Mouse (Mus musculus): ENCODE measurements around the gene Adcy7. TPM values are rescaled to one million over a fixed set of nuclear protein-coding genes. Genes with fewer than 3 reads are reported as not detected.

Gene Adcy7
- polyA plus RNA-seq, 2 experiments, result 20.0 to 24.7 TPM

DNA sequence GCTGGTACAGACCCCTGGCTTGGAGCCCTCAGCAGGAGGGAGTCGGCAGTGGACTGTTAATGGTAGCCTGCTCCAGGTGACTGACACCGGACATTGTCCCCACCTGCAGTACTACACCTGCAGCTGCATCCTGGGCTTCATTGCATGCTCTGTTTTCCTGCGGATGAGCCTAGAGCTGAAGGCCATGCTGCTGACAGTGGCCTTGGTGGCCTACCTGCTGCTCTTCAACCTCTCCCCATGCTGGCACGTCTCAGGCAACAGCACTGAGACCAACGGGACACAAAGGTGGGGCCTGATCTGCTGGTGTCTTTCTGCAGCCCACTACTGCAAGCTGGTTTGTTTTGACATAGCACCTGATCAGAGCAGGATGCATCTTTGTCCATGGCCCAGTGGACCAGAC lies 51.3 kb downstream of the Adcy7 start:
- DNase-seq (ENCODE audit: low read depth in 3 of 3, low spot score in 3 of 3) (no peak), ATAC-seq (ENCODE audit: insufficient read depth) (no peak)
- 77% methylated on average over 5 of the region's 5 CpGs for WGBS (ENCODE audit: insufficient replicate concordance)
- no peaks in the 10 kb centered on the region for H3K9me3 ChIP-seq (ENCODE audit: control insufficient read depth, low read length)
- H3K4me3 ChIP-seq (ENCODE audit: insufficient read depth in 1 of 2, low read depth in 2 of 2, low read length in 2 of 2), result no peak overlapping the region
- no peaks in the 10 kb centered on the region for H3K4me1 ChIP-seq (replicated peaks; ENCODE audit: control insufficient read depth in 2 of 2, insufficient read depth in 2 of 2, low read length in 1 of 2)
- no peak overlapping the region for H3K9ac ChIP-seq (replicated peaks)
- H3K36me3 ChIP-seq (replicated peaks; ENCODE audit: control insufficient read depth, insufficient read depth, low read depth), result peaks cover 89% of the 10 kb centered on the region
- H3K27ac ChIP-seq, result no peak overlapping the region
- H3K4me2 ChIP-seq (ENCODE audit: low read depth), result no peak overlapping the region
- no peak for TF ChIP-seq EP300 (IDR thresholded peaks at IDR 0.05; ENCODE audit: low read depth)
- TF ChIP-seq CTCF (IDR thresholded peaks at IDR 0.05; ENCODE audit: low read depth), result no peak
- H3K27me3 ChIP-seq (ENCODE audit: control insufficient read depth, insufficient read depth, low read length), result no peaks in the 10 kb centered on the region

DNA sequence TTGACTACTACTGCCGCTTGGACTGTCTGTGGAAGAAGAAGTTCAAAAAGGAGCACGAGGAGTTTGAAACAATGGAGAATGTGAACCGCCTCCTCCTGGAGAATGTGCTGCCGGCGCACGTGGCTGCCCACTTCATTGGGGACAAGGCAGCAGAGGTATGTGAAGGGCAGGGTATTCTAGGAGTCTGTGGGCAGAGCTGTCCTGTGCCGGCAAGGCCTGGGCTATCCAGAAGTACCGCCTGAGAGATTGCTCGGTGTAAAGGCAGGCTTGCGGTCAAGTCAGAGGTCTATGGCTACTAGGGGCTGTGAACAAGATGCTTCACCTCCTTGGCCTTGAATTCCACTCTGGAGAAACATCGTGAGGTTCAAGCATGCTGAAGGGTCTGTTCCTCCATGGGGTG lies 52.6 kb downstream of the Adcy7 start:
- WGBS (ENCODE audit: insufficient replicate concordance), result 85% methylated on average over 11 of the region's 11 CpGs
- Histone ChIP-seq H3K9me3 (ENCODE audit: control insufficient read depth, low read length) (no peaks in the 10 kb centered on the region), H3K27ac (no peak overlapping the region), H3K27me3 (ENCODE audit: control insufficient read depth, insufficient read depth, low read length) (no peaks in the 10 kb centered on the region), H3K9ac (replicated peaks) (no peak overlapping the region), H3K4me1 (replicated peaks; ENCODE audit: control insufficient read depth in 2 of 2, insufficient read depth in 2 of 2, low read length in 1 of 2) (no peaks in the 10 kb centered on the region), H3K4me2 (ENCODE audit: low read depth) (no peak overlapping the region), H3K4me3 (ENCODE audit: insufficient read depth in 1 of 2, low read depth in 2 of 2, low read length in 2 of 2) (no peak overlapping the region), H3K36me3 (replicated peaks; ENCODE audit: control insufficient read depth, insufficient read depth, low read depth) (peaks cover 98% of the 10 kb centered on the region)
- TF ChIP-seq CTCF (IDR thresholded peaks at IDR 0.05; ENCODE audit: low read depth) (no peak), EP300 (IDR thresholded peaks at IDR 0.05; ENCODE audit: low read depth) (no peak)
- DNase-seq (ENCODE audit: low read depth in 3 of 3, low spot score in 3 of 3), result no peak
- no peak for ATAC-seq (ENCODE audit: insufficient read depth)

DNA sequence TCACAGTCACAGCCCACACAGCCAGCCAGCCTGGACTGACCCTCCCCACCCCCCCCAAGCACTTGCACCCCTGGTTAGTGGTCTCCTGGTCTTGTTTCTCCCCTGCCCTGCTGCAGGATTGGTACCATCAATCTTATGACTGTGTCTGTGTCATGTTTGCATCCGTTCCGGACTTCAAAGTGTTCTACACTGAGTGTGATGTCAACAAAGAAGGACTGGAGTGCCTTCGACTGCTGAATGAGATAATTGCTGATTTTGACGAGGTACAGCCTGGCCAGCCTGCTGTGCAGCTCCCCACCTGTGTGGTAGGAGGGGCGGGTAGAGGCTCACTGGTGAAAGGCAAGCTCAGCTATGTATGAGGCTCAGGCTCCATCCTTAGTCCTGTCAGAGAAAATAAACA lies 53.0 kb downstream of the Adcy7 start:
- DNase-seq (ENCODE audit: low read depth in 3 of 3, low spot score in 3 of 3) (no peak), ATAC-seq (ENCODE audit: insufficient read depth) (no peak)
- H3K4me3 ChIP-seq (ENCODE audit: insufficient read depth in 1 of 2, low read depth in 2 of 2, low read length in 2 of 2), result no peak overlapping the region
- H3K9me3 ChIP-seq (ENCODE audit: control insufficient read depth, low read length), result no peaks in the 10 kb centered on the region
- H3K4me1 ChIP-seq (replicated peaks; ENCODE audit: control insufficient read depth in 2 of 2, insufficient read depth in 2 of 2, low read length in 1 of 2), result no peaks in the 10 kb centered on the region
- no peak overlapping the region for H3K4me2 ChIP-seq (ENCODE audit: low read depth)
- peaks cover 98% of the 10 kb centered on the region for H3K36me3 ChIP-seq (replicated peaks; ENCODE audit: control insufficient read depth, insufficient read depth, low read depth)
- H3K27me3 ChIP-seq (ENCODE audit: control insufficient read depth, insufficient read depth, low read length), result no peaks in the 10 kb centered on the region
- 63% methylated on average over 5 of the region's 5 CpGs for WGBS (ENCODE audit: insufficient replicate concordance)
- H3K27ac ChIP-seq, result no peak overlapping the region
- TF ChIP-seq EP300 (IDR thresholded peaks at IDR 0.05; ENCODE audit: low read depth) (no peak), CTCF (IDR thresholded peaks at IDR 0.05; ENCODE audit: low read depth) (no peak)
- no peak overlapping the region for H3K9ac ChIP-seq (replicated peaks)

GRCm38 (mm10) chr8:88325795-88326194 lies 53.6 kb downstream of the Adcy7 start:
- no peak for ATAC-seq (ENCODE audit: insufficient read depth)
- Histone ChIP-seq H3K9me3 (ENCODE audit: control insufficient read depth, low read length) (no peaks in the 10 kb centered on the region), H3K4me2 (ENCODE audit: low read depth) (no peak overlapping the region), H3K27ac (no peak overlapping the region), H3K4me3 (ENCODE audit: insufficient read depth in 1 of 2, low read depth in 2 of 2, low read length in 2 of 2) (no peak overlapping the region), H3K27me3 (ENCODE audit: control insufficient read depth, insufficient read depth, low read length) (no peaks in the 10 kb centered on the region), H3K4me1 (replicated peaks; ENCODE audit: control insufficient read depth in 2 of 2, insufficient read depth in 2 of 2, low read length in 1 of 2) (no peaks in the 10 kb centered on the region), H3K36me3 (replicated peaks; ENCODE audit: control insufficient read depth, insufficient read depth, low read depth) (peaks cover 98% of the 10 kb centered on the region), H3K9ac (replicated peaks) (no peak overlapping the region)
- TF ChIP-seq CTCF (IDR thresholded peaks at IDR 0.05; ENCODE audit: low read depth) (no peak), EP300 (IDR thresholded peaks at IDR 0.05; ENCODE audit: low read depth) (no peak)
- 80% methylated on average over 5 of the region's 5 CpGs for WGBS (ENCODE audit: insufficient replicate concordance)
- no peak for DNase-seq (ENCODE audit: low read depth in 3 of 3, low spot score in 3 of 3)

DNA sequence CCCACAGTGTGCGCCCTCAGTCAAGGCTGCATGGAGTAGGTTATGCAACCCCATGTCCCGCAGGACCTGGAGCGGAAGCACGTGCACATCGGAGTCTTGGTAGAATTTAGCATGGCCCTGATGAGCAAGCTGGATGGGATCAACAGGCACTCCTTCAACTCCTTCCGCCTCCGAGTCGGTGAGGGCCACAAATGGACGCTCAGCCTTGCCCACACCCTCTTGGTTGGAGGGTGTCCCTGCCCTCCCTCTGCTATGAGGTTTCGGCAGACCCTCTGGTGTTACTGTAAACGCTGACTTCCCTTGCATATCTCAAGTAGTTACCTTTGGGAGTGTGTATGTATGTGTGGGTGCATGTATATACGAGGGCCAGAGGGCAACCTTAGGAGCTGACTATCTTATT lies 54.1 kb downstream of the Adcy7 start:
- H3K4me3 ChIP-seq (ENCODE audit: insufficient read depth in 1 of 2, low read depth in 2 of 2, low read length in 2 of 2), result no peak overlapping the region
- no peaks in the 10 kb centered on the region for H3K4me1 ChIP-seq (replicated peaks; ENCODE audit: control insufficient read depth in 2 of 2, insufficient read depth in 2 of 2, low read length in 1 of 2)
- WGBS (ENCODE audit: insufficient replicate concordance), result 91% methylated on average over 12 of the region's 12 CpGs
- no peaks in the 10 kb centered on the region for H3K27me3 ChIP-seq (ENCODE audit: control insufficient read depth, insufficient read depth, low read length)
- no peak overlapping the region for H3K27ac ChIP-seq
- H3K36me3 ChIP-seq (replicated peaks; ENCODE audit: control insufficient read depth, insufficient read depth, low read depth), result peaks cover 98% of the 10 kb centered on the region
- TF ChIP-seq EP300 (IDR thresholded peaks at IDR 0.05; ENCODE audit: low read depth), result no peak
- TF ChIP-seq CTCF (IDR thresholded peaks at IDR 0.05; ENCODE audit: low read depth), result no peak
- no peaks in the 10 kb centered on the region for H3K9me3 ChIP-seq (ENCODE audit: control insufficient read depth, low read length)
- ATAC-seq (ENCODE audit: insufficient read depth) (no peak), DNase-seq (ENCODE audit: low read depth in 3 of 3, low spot score in 3 of 3) (no peak)
- H3K4me2 ChIP-seq (ENCODE audit: low read depth), result no peak overlapping the region
- no peak overlapping the region for H3K9ac ChIP-seq (replicated peaks)

Measured in liver, embryonic 14.5 days (tissue).